Mouse (Mus musculus) spleen, embryonic (tissue): ENCODE data around the gene Fam208a.

Source experiments
- CTCF ChIA-PET: fragments of 350-600 bp; sonication (Branson Sonifier 250); formaldehyde crosslinking; loops from one replicate; lab custom pipeline; 2022; lab: Charles Lee

Gene Fam208a

GRCm38 (mm10) chr14:27428573-27428972 lies at the start of gene Fam208a:
TSS of gene Fam208a (plus strand) at chr14:27428834.
- CTCF ChIA-PET: interaction anchor here (0.8 kb wide), 1 partner anchor 92 kb away, joined by 3 read pairs; no protein-coding TSS in a partner anchor

- CTCF ChIA-PET: interaction anchor here (0.7 kb wide), 1 partner anchor 37 kb away, joined by 6 read pairs; no protein-coding TSS in a partner anchor
Measured at GRCm38 (mm10) chr14:27379404-27379803, 49.2 kb upstream of the Fam208a start.

- CTCF ChIA-PET: interaction anchor here (0.6 to 1.2 kb wide), 2 partner anchors 10 to 12 kb away, joined by 3 read pairs; no protein-coding TSS in a partner anchor
Measured at GRCm38 (mm10) chr14:27381459-27381858, 47.2 kb upstream of the Fam208a start.

- CTCF ChIA-PET: no interaction called here
Measured at GRCm38 (mm10) chr14:27383321-27383830, 45.3 kb upstream of the Fam208a start.

GRCm38 (mm10) chr14:27384143-27384542 lies 44.5 kb upstream of the Fam208a start:
- CTCF ChIA-PET: no interaction called here

- CTCF ChIA-PET: interaction anchor here (0.8 to 1.1 kb wide), 2 partner anchors 13 to 19 kb away, joined by 3 to 9 read pairs; no protein-coding TSS in a partner anchor
Measured at GRCm38 (mm10) chr14:27388616-27389015, 40.0 kb upstream of the Fam208a start.

- CTCF ChIA-PET: interaction anchor here (0.6 to 1.1 kb wide), 3 partner anchors 10 to 87 kb away, joined by 3 to 10 read pairs (median 3); no protein-coding TSS in a partner anchor
Measured at GRCm38 (mm10) chr14:27389722-27390121, 38.9 kb upstream of the Fam208a start.

GRCm38 (mm10) chr14:27390663-27391062 lies 38.0 kb upstream of the Fam208a start:
- CTCF ChIA-PET: interaction anchor here (0.6 to 1.1 kb wide), 5 partner anchors 9 to 56 kb away, joined by 3 to 10 read pairs (median 3); no protein-coding TSS in a partner anchor

GRCm38 (mm10) chr14:27391776-27392308 lies 36.8 kb upstream of the Fam208a start:
- CTCF ChIA-PET: no interaction called here

- CTCF ChIA-PET: interaction anchor here (0.7 kb wide), 1 partner anchor 11 kb away, joined by 3 read pairs; no protein-coding TSS in a partner anchor
Measured at GRCm38 (mm10) chr14:27392660-27393059, 36.0 kb upstream of the Fam208a start.

- CTCF ChIA-PET: interaction anchor here (0.5 to 0.9 kb wide), 2 partner anchors 14 to 24 kb away, joined by 3 to 5 read pairs; no protein-coding TSS in a partner anchor
Measured at GRCm38 (mm10) chr14:27393806-27394205, 34.8 kb upstream of the Fam208a start.

- CTCF ChIA-PET: no interaction called here
Measured at GRCm38 (mm10) chr14:27396424-27396823, 32.2 kb upstream of the Fam208a start.

GRCm38 (mm10) chr14:27397526-27397925 lies 31.1 kb upstream of the Fam208a start:
- CTCF ChIA-PET: interaction anchor here (0.6 kb wide), 1 partner anchor 107 kb away, joined by 3 read pairs; no protein-coding TSS in a partner anchor

GRCm38 (mm10) chr14:27400495-27400894 lies 28.1 kb upstream of the Fam208a start:
- CTCF ChIA-PET: interaction anchor here (0.7 kb wide), 1 partner anchor 10 kb away, joined by 3 read pairs; no protein-coding TSS in a partner anchor

GRCm38 (mm10) chr14:27401717-27402278 lies 26.8 kb upstream of the Fam208a start:
- CTCF ChIA-PET: interaction anchor here (0.7 kb wide), 1 partner anchor 28 kb away, joined by 6 read pairs; no protein-coding TSS in a partner anchor

- CTCF ChIA-PET: interaction anchor here (0.9 to 1.3 kb wide), 2 partner anchors 65 to 66 kb away, joined by 3 read pairs; no protein-coding TSS in a partner anchor
Measured at GRCm38 (mm10) chr14:27402332-27403250, 26.0 kb upstream of the Fam208a start.

GRCm38 (mm10) chr14:27405452-27405851 lies 23.2 kb upstream of the Fam208a start:
- CTCF ChIA-PET: interaction anchor here (1.0 kb wide), 1 partner anchor 49 kb away, joined by 7 read pairs; no protein-coding TSS in a partner anchor

GRCm38 (mm10) chr14:27405947-27406346 lies 22.7 kb upstream of the Fam208a start:
- CTCF ChIA-PET: interaction anchor here (0.5 to 1.0 kb wide), 2 partner anchors 50 to 349 kb away, joined by 3 to 7 read pairs; no protein-coding TSS in a partner anchor

- CTCF ChIA-PET: interaction anchor here (0.7 to 1.2 kb wide), 3 partner anchors 15 to 57 kb away, joined by 3 to 7 read pairs (median 4); no protein-coding TSS in a partner anchor
Measured at GRCm38 (mm10) chr14:27408240-27408639, 20.4 kb upstream of the Fam208a start.

- CTCF ChIA-PET: no interaction called here
Measured at GRCm38 (mm10) chr14:27409662-27410061, 19.0 kb upstream of the Fam208a start.

- CTCF ChIA-PET: interaction anchor here (1.1 kb wide), 1 partner anchor 219 kb away, joined by 3 read pairs; no protein-coding TSS in a partner anchor
Measured at GRCm38 (mm10) chr14:27411492-27411891, 17.1 kb upstream of the Fam208a start.
